In the genomic region with DNA sequence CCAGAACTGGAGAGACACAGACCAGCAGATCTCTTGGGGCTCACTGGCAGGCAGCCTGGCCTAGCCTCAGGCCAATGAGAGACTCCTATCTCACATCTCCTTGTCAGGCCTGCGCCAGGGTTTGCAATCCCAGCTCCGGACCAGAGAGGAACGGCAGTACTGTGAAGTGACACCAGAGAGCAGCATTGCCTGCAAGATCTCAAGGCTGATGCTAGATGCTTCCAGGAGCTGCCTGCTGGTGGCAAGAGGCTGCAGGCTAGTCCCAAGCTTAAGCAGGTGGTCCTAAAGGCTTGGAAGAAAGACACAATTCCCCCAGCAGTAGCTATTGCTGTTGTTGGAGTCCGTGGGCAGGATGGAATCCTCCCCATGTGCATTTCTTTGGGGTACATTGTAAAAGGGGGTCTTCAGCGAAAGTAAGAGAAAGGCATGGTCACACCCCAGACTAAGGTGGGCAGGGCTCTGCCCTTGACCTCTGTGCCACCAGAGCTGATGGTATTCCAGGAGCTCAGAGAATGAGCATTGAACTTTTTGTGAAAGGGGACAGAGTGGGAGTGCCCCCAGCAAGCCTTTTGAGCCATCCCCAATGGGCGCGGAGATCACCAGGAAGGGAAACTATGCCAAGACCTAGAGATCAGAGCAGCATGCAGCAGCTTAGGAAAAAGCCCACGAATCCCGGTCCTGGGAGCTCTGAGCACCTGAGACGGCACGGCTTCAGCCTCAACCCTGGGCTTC, we compare ENCODE assay signal across 9 mouse cellular contexts. TPM values are rescaled to one million over a fixed set of nuclear protein-coding genes. Genes with fewer than 3 reads are reported as not detected.
DNase-seq lines count a peak whose midpoint lies in the region; TF ChIP-seq lines count a peak whose summit lies in the region.
"Had no signal": no experiment of that assay in that cellular context is flagged by ENCODE, and none has a peak within 500 bp of the region (broad histone marks: within the 10 kb centered on the region; RNA-seq: fewer than 3 reads in every experiment).

No protein-coding gene starts in this region.

- no peak overlapping the region for H3K27ac ChIP-seq in embryonic facial prominence, embryonic 10.5 days (replicated peaks)
- H3K27ac ChIP-seq: limb, embryonic 13.5 days had no signal

- H3K27me3 ChIP-seq in E14TG2a.4 (ENCODE audit: insufficient read depth, low read length): peaks cover 19% of the 10 kb centered on the region
- 0 out of 2 replicates have a peak, but pooled peaks cover 7% of the 10 kb centered on the region for H3K27me3 ChIP-seq in embryonic facial prominence, embryonic 10.5 days (replicated peaks; ENCODE audit: low read depth, poor library complexity, severe bottlenecking)

- peaks cover 6% of the 10 kb centered on the region for H3K9me3 ChIP-seq in E14TG2a.4 (ENCODE audit: low read length)
- peaks cover 6% of the 10 kb centered on the region; the same call in 1 of the 2 replicates for H3K9me3 ChIP-seq in embryonic facial prominence, embryonic 10.5 days

- no peak overlapping the region for H3K4me3 ChIP-seq in E14TG2a.4 (replicated peaks; ENCODE audit: low read length)
- H3K4me3 ChIP-seq in embryonic facial prominence, embryonic 10.5 days: no peak overlapping the region
- H3K4me3 ChIP-seq: limb, embryonic 13.5 days had no signal

- peak; percentile 67 to 73 for DNase-seq in adrenal gland, postnatal 36 days
- DNase-seq in embryonic facial prominence, embryonic 10.5 days (ENCODE audit: low spot score): peak; percentile 73
- peak; percentile 49 to 71 for DNase-seq in heart, adult 9 months (ENCODE audit: low spot score in 2 of 2)
- peak; percentile 82 to 84 for DNase-seq in kidney, postnatal 4 days
- peak; percentile 63 for DNase-seq in lung, postnatal 14 days
- peak; percentile 80 for DNase-seq in retina, postnatal 1 day
- peak; percentile 69 for DNase-seq in thymus, postnatal 4 days

- 58% methylated on average over 11 of the region's 11 CpGs for WGBS in embryonic facial prominence, embryonic 10.5 days

- H3K36me3 ChIP-seq in E14TG2a.4 (ENCODE audit: insufficient read depth, low read length): 0 out of 2 replicates have a peak, but pooled peaks cover 3% of the 10 kb centered on the region
- H3K36me3 ChIP-seq in embryonic facial prominence, embryonic 10.5 days (replicated peaks): peaks cover 3% of the 10 kb centered on the region; the same call in 1 of the 2 replicates
- H3K36me3 ChIP-seq: limb, embryonic 13.5 days had no signal

- H3K4me1 ChIP-seq in E14TG2a.4 (replicated peaks; ENCODE audit: low read depth, low read length): peaks cover 31% of the 10 kb centered on the region
- H3K4me1 ChIP-seq in embryonic facial prominence, embryonic 10.5 days: no peaks in the 10 kb centered on the region
- H3K4me1 ChIP-seq: limb, embryonic 13.5 days had no signal

- peak; percentile 80 for TF ChIP-seq CTCF in E14TG2a.4 (conservative IDR thresholded peaks at IDR 0.05; ENCODE audit: low read length)

RNA-seq across cellular contexts. Expression of a gene that starts 42.3 kb away (rescaled TPM):
- total RNA-seq in adrenal gland, postnatal 36 days (2021): 10 to 100 TPM; 58.4 to 71.8 TPM
- 86.2 and 87.5 TPM in 2 replicates for polyA plus RNA-seq in embryonic facial prominence, embryonic 10.5 days (2016; fragmentation: Nextera tagmentation; extraction: Ambion mirVana)

RNA-seq across cellular contexts. Expression of a gene that starts 58.5 kb away (rescaled TPM):
- under 1 TPM in 1 of 2 experiments, not detected in 1; 0.30 TPM for total RNA-seq in adrenal gland, postnatal 36 days (2021)
- 0.06 and 0.15 TPM in 2 replicates for polyA plus RNA-seq in embryonic facial prominence, embryonic 10.5 days (2016; fragmentation: Nextera tagmentation; extraction: Ambion mirVana)
- polyA plus RNA-seq: limb, embryonic 13.5 days had no signal
